Mouse (Mus musculus) erythroblast, embryonic 14.5 days (primary cell): ENCODE results near the gene Steap4. TPM values are rescaled to one million over a fixed set of nuclear protein-coding genes. Genes with fewer than 3 reads are reported as not detected.

Source experiments
- H3K27me3 ChIP-seq: 2 replicates; pipeline ENCODE4 v1.6.1; 2012; ENCODE audit warnings: inconsistent platforms; ENCODE audit not compliant: control insufficient read depth
- H3K36me3 ChIP-seq: 2 replicates; pipeline ENCODE4 v1.6.1; 2012; ENCODE audit warnings: mild to moderate bottlenecking, inconsistent platforms; ENCODE audit not compliant: control insufficient read depth
- H3K4me1 ChIP-seq: 2 replicates; pipeline ENCODE4 v1.6.1; 2012; ENCODE audit warnings: inconsistent platforms; ENCODE audit not compliant: control insufficient read depth
- H3K4me3 ChIP-seq: replicated peaks from 2 replicates; pipeline ENCODE3; 2012; ENCODE audit warnings: moderate library complexity, mild to moderate bottlenecking, inconsistent platforms
- H3K9me3 ChIP-seq: 2 replicates; pipeline ENCODE4 v1.6.1; 2012; ENCODE audit warnings: low read length, inconsistent platforms, mixed read lengths; ENCODE audit not compliant: control insufficient read depth
- GATA1 ChIP-seq: IDR thresholded peaks from 2 replicates; pipeline ENCODE4 v1.6.1; 2012; ENCODE audit warnings: low read length, inconsistent platforms, mixed read lengths
- TAL1 ChIP-seq: IDR thresholded peaks from 3 replicates; pipeline ENCODE4 v1.6.1; 2012; ENCODE audit warnings: low read length, inconsistent platforms, mixed read lengths
- polyA plus RNA-seq: library from polyadenylated mRNA; stranded (reverse); fragments of >175 nt; gene quantifications from 2 replicates; pipeline ENCODE4 v1.2.3, GENCODE M21; 2012

Steap4 gene
- polyA plus RNA-seq, 1 experiment = 0.01 TPM

- Histone ChIP-seq H3K4me3 (no peak overlapping the region), H3K27me3 (no peaks in the 10 kb centered on the region), H3K36me3 (no peaks in the 10 kb centered on the region), H3K4me1 (no peaks in the 10 kb centered on the region), H3K9me3 (no peaks in the 10 kb centered on the region)
- TF ChIP-seq GATA1 (no peak), TAL1 (no peak)
These were observed 42.6 kb downstream of the Steap4 start for GRCm38 (mm10) chr5:8002827-8003226.

DNA sequence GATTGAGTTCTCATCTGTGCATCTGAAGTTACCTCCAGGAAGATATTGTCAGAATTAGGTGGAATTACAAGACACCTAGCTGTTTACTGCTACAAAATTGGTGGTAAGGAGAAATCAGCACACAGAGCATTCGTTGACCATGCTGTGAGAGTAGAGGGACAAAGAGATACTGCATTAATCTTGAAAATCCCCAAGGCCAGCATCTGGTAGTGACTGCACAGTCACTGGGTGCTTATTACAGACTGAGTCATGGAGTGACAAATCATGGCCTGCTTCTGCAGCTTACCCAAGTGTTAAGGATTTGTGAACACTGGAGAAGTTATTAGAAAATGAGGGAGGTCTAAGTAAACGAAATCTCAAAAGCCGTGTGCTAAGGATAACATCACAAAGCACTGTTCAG, 53.0 kb downstream of the Steap4 start:
- TF ChIP-seq GATA1 (no peak), TAL1 (no peak)
- H3K36me3 ChIP-seq = no peaks in the 10 kb centered on the region
- peaks cover 7% of the 10 kb centered on the region for H3K9me3 ChIP-seq
- no peaks in the 10 kb centered on the region for H3K4me1 ChIP-seq
- H3K27me3 ChIP-seq = no peaks in the 10 kb centered on the region
- H3K4me3 ChIP-seq = no peak overlapping the region

Other genes starting within 250 kb of the Steap4 start
- gene Sri, start 85.6 kb downstream of the Steap4 start, polyA plus RNA-seq = 31.3 and 38.7 TPM in 2 replicates